26 mouse cellular contexts compared by ENCODE assay signal in the genomic region with DNA sequence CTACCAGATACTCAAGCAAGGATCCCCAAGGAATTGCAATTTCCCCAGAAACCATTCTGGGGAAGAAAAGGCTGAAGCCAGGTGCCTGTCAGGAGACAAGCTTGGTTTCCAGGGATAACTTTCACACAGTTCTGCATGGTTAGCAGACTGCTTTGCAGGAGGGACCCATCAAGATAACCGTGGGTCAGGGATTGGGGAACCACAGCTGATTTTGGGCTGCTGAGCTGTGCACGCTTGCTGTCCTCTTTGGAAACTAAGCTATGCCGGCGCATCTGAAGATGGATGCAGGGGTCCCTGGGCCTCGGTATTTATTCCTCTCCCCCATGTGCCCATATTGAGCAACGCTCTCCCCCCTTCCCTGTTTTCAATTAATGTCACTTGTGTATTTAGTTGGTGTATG.
A peak's percentile ranks its signal among the peaks of the same experiment; 100 is the strongest.
DNase-seq lines count a peak whose midpoint lies in the region; ATAC-seq lines count a peak whose summit lies in the region.
"Had no signal": no experiment of that assay in that cellular context is flagged by ENCODE, and none has a peak within 500 bp of the region (broad histone marks: within the 10 kb centered on the region; RNA-seq: fewer than 3 reads in every experiment).

No protein-coding gene starts in this region.

- H3K4me2 ChIP-seq in midbrain, embryonic 11.5 days: no peak overlapping the region
- no peak overlapping the region for H3K4me2 ChIP-seq in midbrain, embryonic 15.5 days
- H3K4me2 ChIP-seq: embryonic facial prominence, embryonic 12.5 days; embryonic facial prominence, embryonic 15.5 days; heart, embryonic 11.5 days; heart, embryonic 15.5 days; hindbrain, embryonic 14.5 days had no signal

- ATAC-seq in midbrain, embryonic 11.5 days (ENCODE audit: low FRiP score): no peak
- no peak for ATAC-seq in midbrain, embryonic 15.5 days (replicated peaks)
- ATAC-seq: activated CD4-positive, CD25-positive, alpha-beta regulatory T cell, adult 4 months; forebrain, embryonic 14.5 days; forebrain, postnatal 0 days; hindbrain, postnatal 0 days; inflammation-experienced regulatory T-cells, adult 6 months had no signal

- no peak overlapping the region for H3K9ac ChIP-seq in midbrain, embryonic 11.5 days (ENCODE audit: low read length)
- no peak overlapping the region for H3K9ac ChIP-seq in midbrain, embryonic 15.5 days
- H3K9ac ChIP-seq: embryonic facial prominence, embryonic 12.5 days; embryonic facial prominence, embryonic 15.5 days; forebrain, postnatal 0 days; heart, embryonic 15.5 days; hindbrain, embryonic 14.5 days had no signal

- no peaks in the 10 kb centered on the region for H3K9me3 ChIP-seq in heart, embryonic 10.5 days
- H3K9me3 ChIP-seq in midbrain, embryonic 11.5 days (ENCODE audit: control insufficient read depth, low read length): no peaks in the 10 kb centered on the region
- no peaks in the 10 kb centered on the region for H3K9me3 ChIP-seq in midbrain, embryonic 15.5 days
- H3K9me3 ChIP-seq: embryonic facial prominence, embryonic 12.5 days; embryonic facial prominence, embryonic 15.5 days; heart, embryonic 15.5 days had no signal

- H3K27ac ChIP-seq in heart, embryonic 10.5 days: no peak overlapping the region
- H3K27ac ChIP-seq in midbrain, embryonic 11.5 days (ENCODE audit: low read depth, low read length): no peak overlapping the region
- H3K27ac ChIP-seq in midbrain, embryonic 15.5 days: no peak overlapping the region
- H3K27ac ChIP-seq: embryonic facial prominence, embryonic 12.5 days; embryonic facial prominence, embryonic 15.5 days; gastrocnemius, adult 2 months; heart, adult 2 months; heart, embryonic 15.5 days; hindbrain, embryonic 14.5 days; hindbrain, postnatal 0 days had no signal

- no peaks in the 10 kb centered on the region for H3K36me3 ChIP-seq in heart, embryonic 10.5 days
- no peaks in the 10 kb centered on the region for H3K36me3 ChIP-seq in midbrain, embryonic 11.5 days (ENCODE audit: control insufficient read depth, insufficient read depth, low read length)
- no peaks in the 10 kb centered on the region for H3K36me3 ChIP-seq in midbrain, embryonic 15.5 days (replicated peaks)
- H3K36me3 ChIP-seq: embryonic facial prominence, embryonic 12.5 days; embryonic facial prominence, embryonic 15.5 days; heart, embryonic 15.5 days had no signal

- no peaks in the 10 kb centered on the region for H3K27me3 ChIP-seq in heart, embryonic 10.5 days (ENCODE audit: insufficient read depth, poor library complexity, severe bottlenecking)
- H3K27me3 ChIP-seq in midbrain, embryonic 11.5 days (ENCODE audit: control insufficient read depth, insufficient read depth, low read length): no peaks in the 10 kb centered on the region
- H3K27me3 ChIP-seq in midbrain, embryonic 15.5 days (replicated peaks): no peaks in the 10 kb centered on the region
- H3K27me3 ChIP-seq: embryonic facial prominence, embryonic 12.5 days; embryonic facial prominence, embryonic 15.5 days; heart, embryonic 15.5 days had no signal

- intact Hi-C loops in heart, postnatal 10 days (cut with DNase I): no loop called here

- H3K4me3 ChIP-seq in heart, embryonic 10.5 days: no peak overlapping the region
- no peak overlapping the region for H3K4me3 ChIP-seq in midbrain, embryonic 11.5 days (ENCODE audit: low read depth, low read length)
- H3K4me3 ChIP-seq in midbrain, embryonic 15.5 days: no peak overlapping the region
- H3K4me3 ChIP-seq: embryonic facial prominence, embryonic 12.5 days; embryonic facial prominence, embryonic 15.5 days; gastrocnemius, adult 2 months; heart, adult 2 months; heart, embryonic 15.5 days had no signal

- 91% methylated on average over 6 of the region's 6 CpGs for WGBS in heart, embryonic 10.5 days
- WGBS in midbrain, embryonic 11.5 days: 94% methylated on average over 6 of the region's 6 CpGs
- WGBS in midbrain, embryonic 15.5 days: 91% methylated on average over 6 of the region's 6 CpGs

- peaks cover 13% of the 10 kb centered on the region for H3K4me1 ChIP-seq in heart, embryonic 10.5 days
- no peaks in the 10 kb centered on the region for H3K4me1 ChIP-seq in midbrain, embryonic 11.5 days (ENCODE audit: control insufficient read depth, insufficient read depth, low read length)
- no peaks in the 10 kb centered on the region for H3K4me1 ChIP-seq in midbrain, embryonic 15.5 days
- H3K4me1 ChIP-seq: embryonic facial prominence, embryonic 12.5 days had no signal

- DNase-seq in heart, embryonic 10.5 days (ENCODE audit: low spot score): peak; percentile 68
- no peak for DNase-seq in heart, postnatal 10 days
- peak; percentile 82 for DNase-seq in midbrain, embryonic 11.5 days (ENCODE audit: low spot score, missing footprints)
- DNase-seq in MN1 (ENCODE audit: low spot score) (peak; percentile 35), adipocyte (ENCODE audit: low spot score) (no peak)
- DNase-seq in layer of hippocampus, postnatal 36 days: no peak
- DNase-seq: adrenal gland, postnatal 10 days; cerebellum, adult 2 months; cerebellum, adult 9-11 months; cerebellum, postnatal 25 days; forebrain, postnatal 0 days; gastrocnemius, adult 2 months; gastrocnemius, postnatal 14 days; heart, adult 2 months; heart, postnatal 14 days; heart, postnatal 4 days had no signal

Comparison
In these comparisons a context has a peak if more than half of its experiments do, and no peak if none do; other contexts are left out.
1. DNase-seq: peak in heart, embryonic 10.5 days (single experiment), midbrain, embryonic 11.5 days (single experiment) and MN1 (single experiment); none in heart, postnatal 10 days (0 of 2), adipocyte (single experiment) and layer of hippocampus, postnatal 36 days (0 of 2).